In the genomic region with DNA sequence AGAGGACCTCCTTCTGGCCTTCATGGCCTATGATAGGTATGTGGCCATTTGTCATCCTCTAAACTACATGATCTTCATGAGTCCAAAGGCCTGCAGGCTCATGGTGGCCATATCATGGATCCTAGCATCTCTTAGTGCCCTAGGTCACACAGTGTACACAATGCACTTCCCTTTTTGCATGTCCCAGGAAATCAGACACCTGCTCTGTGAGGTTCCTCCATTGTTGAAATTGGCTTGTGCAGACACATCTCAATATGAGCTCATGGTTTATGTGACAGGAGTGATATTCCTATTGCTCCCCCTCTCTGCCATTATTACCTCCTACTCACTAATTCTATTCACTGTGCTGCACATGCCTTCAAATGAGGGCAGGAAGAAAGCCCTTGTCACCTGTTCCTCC, we compare ENCODE assay signal across 23 mouse cellular contexts. TPM values are rescaled to one million over a fixed set of nuclear protein-coding genes. Genes with fewer than 3 reads are reported as not detected.
DNase-seq lines count a peak whose midpoint lies in the region; ATAC-seq lines count a peak whose summit lies in the region.
"Had no signal": no experiment of that assay in that cellular context is flagged by ENCODE, and none has a peak within 500 bp of the region (broad histone marks: within the 10 kb centered on the region; RNA-seq: fewer than 3 reads in every experiment).

No protein-coding gene starts in this region.

- peak; percentile 54 for DNase-seq in heart, adult 11 months
- DNase-seq in heart, adult 8-10 months (ENCODE audit: low spot score) = no peak
- DNase-seq in kidney, postnatal 10 days = no peak
- DNase-seq: adrenal gland, adult 2 months; adrenal gland, adult 8-10 months; adrenal gland, postnatal 10 days; adrenal gland, postnatal 14 days; adrenal gland, postnatal 25 days; adrenal gland, postnatal 36 days; B cell, adult 2 months; cerebellum, adult 11 months; cerebellum, adult 11-12 months; cerebellum, adult 18-20 months had no signal

- peak; percentile 51 for ATAC-seq in granulocyte monocyte progenitor cell, adult 5-6 weeks (replicated peaks; ENCODE audit: poor library complexity, severe bottlenecking)
- ATAC-seq: activated CD4-positive, CD25-positive, alpha-beta regulatory T cell, adult 4 months; CD4-positive, CD25-positive, alpha-beta regulatory T cell, adult 4 months; Patski had no signal

RNA-seq across cellular contexts. Expression of a gene that starts 4.5 kb away (rescaled TPM):
- total RNA-seq in heart, adult 8-10 months (2022) = not detected
- not detected in 2 replicates for total RNA-seq in granulocyte monocyte progenitor cell, adult 5-6 weeks (2014; fragmentation: Nextera tagmentation)
- not detected in 2 replicates for total RNA-seq in granulocyte monocyte progenitor cell, adult 5-6 weeks (2017)
- total RNA-seq: adrenal gland, adult 18-20 months; adrenal gland, adult 2 months; adrenal gland, adult 8-10 months; adrenal gland, postnatal 10 days; adrenal gland, postnatal 14 days; adrenal gland, postnatal 25 days; adrenal gland, postnatal 36 days; adrenal gland, postnatal 4 days; CH12.LX; MEL had no signal

RNA-seq across cellular contexts. Expression of a gene that starts 9.8 kb away (rescaled TPM):
- not detected for total RNA-seq in heart, adult 8-10 months (2022)
- total RNA-seq in granulocyte monocyte progenitor cell, adult 5-6 weeks (2014; fragmentation: Nextera tagmentation) = not detected in 2 replicates
- not detected in 2 replicates for total RNA-seq in granulocyte monocyte progenitor cell, adult 5-6 weeks (2017)
- total RNA-seq: adrenal gland, adult 18-20 months; adrenal gland, adult 2 months; adrenal gland, adult 8-10 months; adrenal gland, postnatal 10 days; adrenal gland, postnatal 14 days; adrenal gland, postnatal 25 days; adrenal gland, postnatal 36 days; adrenal gland, postnatal 4 days; CH12.LX; ES-E14; G1E; MEL had no signal

RNA-seq across cellular contexts. Expression of a gene that starts 15.3 kb away (rescaled TPM):
- total RNA-seq in heart, adult 8-10 months (2022) = not detected
- not detected in 2 replicates for total RNA-seq in granulocyte monocyte progenitor cell, adult 5-6 weeks (2014; fragmentation: Nextera tagmentation)
- total RNA-seq in granulocyte monocyte progenitor cell, adult 5-6 weeks (2017) = not detected in 2 replicates
- total RNA-seq: adrenal gland, adult 18-20 months; adrenal gland, adult 2 months; adrenal gland, adult 8-10 months; adrenal gland, postnatal 10 days; adrenal gland, postnatal 14 days; adrenal gland, postnatal 25 days; adrenal gland, postnatal 36 days; adrenal gland, postnatal 4 days; CH12.LX; ES-E14; MEL had no signal

RNA-seq across cellular contexts. Expression of a gene that starts 24.7 kb away (rescaled TPM):
- total RNA-seq in heart, adult 8-10 months (2022) = not detected
- total RNA-seq in granulocyte monocyte progenitor cell, adult 5-6 weeks (2014; fragmentation: Nextera tagmentation) = not detected in 2 replicates
- total RNA-seq in granulocyte monocyte progenitor cell, adult 5-6 weeks (2017) = not detected in 2 replicates
- total RNA-seq: adrenal gland, adult 18-20 months; adrenal gland, adult 2 months; adrenal gland, adult 8-10 months; adrenal gland, postnatal 10 days; adrenal gland, postnatal 14 days; adrenal gland, postnatal 25 days; adrenal gland, postnatal 36 days; adrenal gland, postnatal 4 days; CH12.LX; ES-E14; G1E; MEL had no signal

RNA-seq across cellular contexts. Expression of a gene that starts 25.4 kb away (rescaled TPM):
- not detected for total RNA-seq in heart, adult 8-10 months (2022)
- total RNA-seq in granulocyte monocyte progenitor cell, adult 5-6 weeks (2014; fragmentation: Nextera tagmentation) = not detected in 2 replicates
- not detected in 2 replicates for total RNA-seq in granulocyte monocyte progenitor cell, adult 5-6 weeks (2017)
- total RNA-seq: adrenal gland, adult 18-20 months; adrenal gland, adult 2 months; adrenal gland, adult 8-10 months; adrenal gland, postnatal 10 days; adrenal gland, postnatal 14 days; adrenal gland, postnatal 25 days; adrenal gland, postnatal 36 days; adrenal gland, postnatal 4 days; CH12.LX; MEL had no signal
